Mouse (Mus musculus) brain, adult 10 weeks (tissue): ENCODE results near the gene Lrrc23. TPM values are rescaled to one million over a fixed set of nuclear protein-coding genes. Genes with fewer than 3 reads are reported as not detected.

ENCODE experiments used
- polyA plus RNA-seq: library from polyadenylated mRNA; stranded (reverse); fragments of 350-450 nt; fragmentation: Illumina TruSeq; extraction: RNeasy Lipid Tissue Mini Kit (QIAGEN cat#74804); gene quantifications from one replicate; pipeline ENCODE4 v1.2.3, GENCODE M21; 2015; ENCODE audit warnings: low read depth, low replicate concordance

The Lrrc23 gene
- 8.6 TPM for polyA plus RNA-seq

DNA sequence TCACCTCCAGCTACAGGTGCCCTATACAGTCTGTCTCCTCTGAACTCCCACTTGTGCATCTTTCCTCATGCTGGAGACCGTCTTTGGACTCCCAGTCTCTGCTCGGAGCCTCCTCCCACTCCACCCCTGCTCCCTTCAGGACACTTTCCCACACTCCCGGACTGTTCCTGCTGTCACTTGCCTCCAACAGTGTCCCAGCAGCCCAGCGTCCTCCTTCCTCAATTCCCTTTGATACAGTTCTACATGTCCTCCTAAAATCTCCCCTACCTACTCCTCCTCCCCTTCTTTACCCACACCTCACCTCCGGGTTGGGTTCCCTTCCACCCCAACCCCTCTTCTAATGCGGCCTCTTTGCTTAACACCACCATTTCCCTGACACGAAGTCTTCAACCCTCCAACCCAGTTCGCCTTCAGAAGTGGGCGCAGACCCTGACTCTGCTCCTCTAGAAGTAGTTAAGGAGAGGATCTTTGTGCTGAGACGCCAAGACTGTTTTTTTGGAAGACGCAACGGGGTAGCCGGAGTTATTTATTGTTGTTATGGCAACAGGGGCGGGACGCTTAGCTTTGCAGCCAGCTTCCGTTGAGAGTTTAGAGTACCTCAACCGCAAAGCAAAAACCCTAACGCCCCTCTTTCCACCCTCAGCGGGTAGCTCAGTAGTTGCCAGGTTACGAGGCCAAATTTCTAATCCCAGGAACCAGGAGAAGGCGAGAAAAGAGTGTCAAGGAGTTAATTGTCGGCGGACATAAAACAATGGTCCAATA is at the start of gene Lrrc23:
TSS of gene Lrrc23 (minus strand) at position 506 of the 762 bp plus-strand sequence.

DNA sequence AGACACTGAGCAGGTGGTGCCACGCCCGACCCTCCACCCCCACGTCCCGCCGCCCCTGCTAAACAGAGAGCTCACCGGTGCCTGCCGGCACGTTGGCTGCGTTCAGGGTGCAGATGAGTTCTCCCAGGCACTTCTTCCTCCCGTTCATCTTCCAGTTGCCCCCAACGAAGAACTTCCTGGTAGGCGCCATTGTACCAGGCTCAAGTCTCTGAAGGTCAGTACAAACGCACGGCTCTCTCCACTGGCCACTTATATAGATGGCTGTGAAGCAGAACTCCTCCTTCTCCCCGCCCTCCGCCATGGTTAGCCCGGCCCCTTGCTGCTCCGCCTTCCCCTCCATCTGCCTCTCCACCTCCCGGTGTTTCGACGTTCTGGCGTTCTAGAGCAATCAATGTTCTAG is 34.4 kb upstream of the Lrrc23 start, which contains the start of gene Tpi1:
TSS of gene Tpi1 (minus strand) at position 364 of the 400 bp plus-strand sequence.

DNA sequence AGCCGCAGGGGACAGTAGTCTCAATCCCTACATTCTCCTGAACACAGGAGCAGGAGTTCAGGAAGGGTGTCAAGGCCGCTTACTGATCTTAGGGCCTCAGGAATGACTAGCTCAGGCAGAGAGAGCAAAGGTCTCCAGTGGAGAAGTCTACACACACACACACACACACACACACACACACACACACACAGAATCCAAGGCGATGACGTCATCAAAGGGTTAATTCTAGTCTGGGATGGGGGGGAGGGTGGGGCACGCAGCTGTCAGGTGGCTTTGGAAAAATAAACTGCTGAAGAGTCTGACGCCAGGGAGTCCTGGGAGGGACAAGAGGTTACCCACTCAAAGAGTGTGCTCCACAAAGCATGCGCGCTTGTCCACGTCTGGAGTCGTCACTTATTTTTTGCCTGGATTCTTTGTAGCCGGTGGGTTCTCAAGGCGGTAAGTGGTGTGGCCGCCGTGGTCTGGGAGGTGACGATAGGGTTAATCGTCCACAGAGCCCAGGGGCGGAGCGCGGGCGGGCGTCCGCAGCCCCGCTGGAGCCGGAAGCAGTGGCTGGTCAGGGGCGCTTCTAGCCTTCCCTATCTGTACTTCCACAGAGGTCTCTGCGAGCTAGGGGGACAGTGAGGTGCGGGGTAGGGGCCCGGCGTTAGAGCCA is 29.0 kb upstream of the Lrrc23 start, which contains the start of gene Spsb2:
TSS of gene Spsb2 (plus strand) at position 304 of the 655 bp plus-strand sequence.

DNA sequence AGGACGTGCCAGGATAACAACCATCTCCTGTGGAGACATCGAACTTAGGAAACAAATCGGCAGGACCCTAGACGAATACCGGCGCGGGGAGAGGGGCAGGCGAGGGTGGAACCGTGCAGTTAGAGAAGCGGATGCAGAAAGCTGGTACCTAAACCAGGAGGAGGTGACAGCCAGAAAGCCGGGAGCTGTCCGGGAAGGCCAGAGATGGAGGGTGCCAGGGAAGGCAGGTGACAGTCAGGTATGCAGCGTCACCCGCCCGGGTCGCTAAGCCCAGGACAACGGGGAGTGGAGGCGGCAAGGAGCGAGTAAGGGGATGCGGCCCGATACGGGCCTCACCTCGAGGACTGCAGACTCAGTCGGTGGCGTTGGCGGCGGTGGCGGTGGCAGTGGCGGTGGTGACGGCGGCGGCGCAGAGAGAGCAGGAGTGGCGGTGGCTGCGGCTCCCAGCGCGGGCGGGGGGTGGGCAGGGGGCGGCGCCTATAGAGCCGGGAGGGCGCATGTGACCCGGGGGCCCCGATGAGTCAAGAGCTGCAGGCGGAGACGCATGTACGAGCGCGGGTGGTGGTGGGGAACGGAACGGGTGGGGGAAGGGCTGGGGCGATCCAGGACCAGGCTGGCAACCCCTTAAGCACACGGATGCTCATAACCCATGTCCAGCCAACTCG is 10.3 kb downstream of the Lrrc23 start, which contains the start of gene Eno2:
TSS of gene Eno2 (minus strand) at position 573 of the 665 bp plus-strand sequence.

DNA sequence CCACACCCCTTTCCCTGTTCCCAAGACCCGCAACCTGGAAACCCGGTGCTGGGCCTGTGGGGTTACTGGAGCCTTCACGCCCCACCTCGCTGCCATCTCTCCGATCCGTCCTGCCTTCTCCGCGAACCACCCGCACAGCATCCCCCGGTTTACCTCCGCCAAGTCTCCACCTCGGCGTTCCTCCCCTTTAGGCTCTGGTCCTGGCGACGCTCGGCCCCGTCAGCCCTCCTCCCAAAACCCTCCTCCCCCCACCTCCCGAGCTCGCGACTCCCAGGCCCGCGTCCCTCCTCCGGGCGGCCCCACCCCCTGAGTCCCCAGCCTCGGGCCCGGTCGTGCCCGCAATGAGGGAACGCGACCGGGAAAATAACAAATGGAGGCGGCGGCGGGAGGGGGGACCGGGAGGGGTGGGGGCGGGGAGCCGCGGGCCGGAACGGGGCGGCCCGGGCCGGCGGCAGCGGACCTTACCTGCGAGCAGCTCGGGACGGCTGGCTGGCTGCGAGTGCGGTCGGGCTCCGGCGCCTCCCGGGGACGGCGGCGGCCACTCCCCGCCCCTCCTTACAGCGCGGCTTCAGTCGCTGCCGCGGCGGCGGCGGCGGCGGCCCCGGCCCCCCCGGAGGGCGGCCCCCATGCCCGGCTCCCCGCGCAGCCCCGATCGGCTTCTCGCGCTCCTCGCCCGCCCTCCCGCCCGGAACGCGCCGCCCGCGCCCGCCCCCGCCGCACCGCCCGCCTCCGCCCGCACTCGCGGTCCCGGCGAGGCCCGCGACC is 23.5 kb downstream of the Lrrc23 start, which contains the start of the genes Gm45234 and Atn1:
TSS of gene Gm45234 (minus strand) at position 191 of the 765 bp plus-strand sequence.
TSS of gene Atn1 (minus strand) at position 694 of the 765 bp plus-strand sequence.

DNA sequence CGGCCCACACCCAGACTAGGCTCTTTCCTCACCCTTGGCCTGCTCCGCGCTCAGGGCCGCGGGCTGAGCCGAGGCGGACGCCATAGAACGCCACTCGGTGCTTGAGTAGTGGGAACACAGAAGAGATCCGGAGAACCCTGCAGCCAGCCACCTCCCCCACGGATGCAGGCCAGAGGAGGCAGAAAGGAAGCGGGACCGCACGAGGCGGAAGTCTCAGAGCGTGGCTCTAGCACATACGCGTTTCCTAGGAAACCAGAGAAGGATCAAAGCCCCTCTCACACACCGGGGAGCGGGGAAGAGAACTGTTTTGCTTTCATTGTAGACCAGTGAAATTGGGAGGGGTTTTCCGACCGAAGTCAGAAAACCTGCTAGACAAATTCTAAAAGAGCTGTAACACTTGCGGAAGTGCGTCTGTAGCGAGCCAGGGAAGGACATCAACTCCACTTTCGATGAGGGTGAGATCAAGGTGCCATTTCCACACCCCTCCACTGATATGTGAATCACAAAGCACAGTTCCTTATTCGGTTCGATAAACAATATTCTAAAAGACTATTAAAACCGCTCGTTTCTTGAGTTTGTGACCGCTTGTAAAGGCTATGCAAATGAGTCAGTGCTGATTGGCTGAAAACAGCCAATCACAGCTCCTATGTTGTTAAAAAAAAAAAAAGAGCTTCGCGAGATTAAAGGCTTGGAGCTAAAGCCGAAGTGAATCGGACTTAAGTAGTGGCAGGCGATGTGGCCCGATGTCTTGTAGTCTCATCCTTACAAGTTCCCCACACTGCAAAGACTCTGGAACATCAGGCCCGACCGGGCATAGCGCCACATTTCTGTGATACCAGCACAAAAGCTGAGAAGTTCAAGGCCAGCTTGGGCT is 38.4 kb downstream of the Lrrc23 start, which contains the start of gene Grcc10:
TSS of gene Grcc10 (minus strand) at position 487 of the 874 bp plus-strand sequence.

DNA sequence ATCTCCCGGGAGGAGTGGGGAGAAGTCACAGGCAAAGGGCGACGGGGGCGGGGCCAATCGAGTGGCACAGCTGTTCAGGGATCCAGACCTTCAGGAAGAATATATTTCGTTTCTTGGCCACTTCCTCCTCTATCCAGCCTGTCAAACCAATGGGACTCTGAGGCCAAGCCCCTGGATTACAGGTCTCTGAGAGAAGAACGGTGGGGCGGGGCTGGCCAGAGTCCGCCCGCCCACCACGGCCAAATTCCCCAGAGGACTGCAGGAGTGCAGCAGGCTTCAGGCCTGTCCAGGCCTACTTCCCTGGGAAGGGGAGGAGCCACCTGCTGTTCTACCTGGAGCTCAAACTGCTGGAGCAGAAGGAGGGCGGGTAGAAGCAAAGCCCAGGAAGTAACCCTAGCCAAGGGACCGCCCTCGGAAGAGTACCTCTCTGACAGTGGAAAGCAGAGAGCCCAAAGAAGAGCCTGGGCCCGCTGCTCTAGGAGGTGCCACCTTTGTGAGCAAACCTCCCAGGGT is 41.0 kb downstream of the Lrrc23 start, which contains the start of gene Ptpn6:
TSS of gene Ptpn6 (minus strand) at position 204 of the 513 bp plus-strand sequence.

Other genes starting within 250 kb of the Lrrc23 start
- 2.0 TPM for gene C1s1, start 237.4 kb downstream of the Lrrc23 start, polyA plus RNA-seq
- not detected for gene C1rb, start 209.4 kb downstream of the Lrrc23 start, polyA plus RNA-seq
- 0.16 TPM for gene C1s2, start 143.6 kb downstream of the Lrrc23 start, polyA plus RNA-seq
- gene Lpcat3, start 116.7 kb downstream of the Lrrc23 start, polyA plus RNA-seq = 21.0 TPM
- gene Emg1, start 67.5 kb downstream of the Lrrc23 start, polyA plus RNA-seq = 72.4 TPM
- 127 TPM for gene Phb2, start 67.4 kb downstream of the Lrrc23 start, polyA plus RNA-seq
- gene Ptpn6, start 41.0 kb downstream of the Lrrc23 start, polyA plus RNA-seq = 7.4 TPM
- 262 TPM for gene Grcc10, start 38.4 kb downstream of the Lrrc23 start, polyA plus RNA-seq
- gene Gm45234, start 23.7 kb downstream of the Lrrc23 start, polyA plus RNA-seq = not detected
- gene Atn1, start 23.2 kb downstream of the Lrrc23 start, polyA plus RNA-seq = 71.6 TPM
- 1,006 TPM for gene Eno2, start 10.1 kb downstream of the Lrrc23 start, polyA plus RNA-seq
- 3.1 TPM for gene Spsb2, start 28.9 kb upstream of the Lrrc23 start, polyA plus RNA-seq
- gene Tpi1, start 34.6 kb upstream of the Lrrc23 start, polyA plus RNA-seq = 974 TPM
- 163 TPM for gene Usp5, start 49.8 kb upstream of the Lrrc23 start, polyA plus RNA-seq
- gene Cdca3, start 49.8 kb upstream of the Lrrc23 start, polyA plus RNA-seq = 1.8 TPM
- 0.33 TPM for gene Gnb3, start 60.5 kb upstream of the Lrrc23 start, polyA plus RNA-seq
- gene P3h3, start 78.0 kb upstream of the Lrrc23 start, polyA plus RNA-seq = 32.1 TPM
- 147 TPM for gene Gpr162, start 84.3 kb upstream of the Lrrc23 start, polyA plus RNA-seq
- 8.6 TPM for gene Cd4, start 108.5 kb upstream of the Lrrc23 start, polyA plus RNA-seq
- 5.8 TPM for gene Lag3, start 132.0 kb upstream of the Lrrc23 start, polyA plus RNA-seq
- gene Ptms, start 140.4 kb upstream of the Lrrc23 start, polyA plus RNA-seq = 1,005 TPM
- gene Mlf2, start 151.7 kb upstream of the Lrrc23 start, polyA plus RNA-seq = 658 TPM
- gene Cops7a, start 185.8 kb upstream of the Lrrc23 start, polyA plus RNA-seq = 223 TPM
- gene Pianp, start 217.0 kb upstream of the Lrrc23 start, polyA plus RNA-seq = 147 TPM
- 32.4 TPM for gene Zfp384, start 229.4 kb upstream of the Lrrc23 start, polyA plus RNA-seq